Mouse (Mus musculus): Measurements from ENCODE around the gene Fbxl12. TPM values are rescaled to one million over a fixed set of nuclear protein-coding genes. Genes with fewer than 3 reads are reported as not detected.
"Not testable (repeated sequence)": the region's sequence is repeated elsewhere in the genome, so short reads cannot be mapped to it uniquely, and the experiment has no call there.

Gene Fbxl12
- total RNA-seq, 1 experiment from 2014 or later = 36.5 TPM

DNA sequence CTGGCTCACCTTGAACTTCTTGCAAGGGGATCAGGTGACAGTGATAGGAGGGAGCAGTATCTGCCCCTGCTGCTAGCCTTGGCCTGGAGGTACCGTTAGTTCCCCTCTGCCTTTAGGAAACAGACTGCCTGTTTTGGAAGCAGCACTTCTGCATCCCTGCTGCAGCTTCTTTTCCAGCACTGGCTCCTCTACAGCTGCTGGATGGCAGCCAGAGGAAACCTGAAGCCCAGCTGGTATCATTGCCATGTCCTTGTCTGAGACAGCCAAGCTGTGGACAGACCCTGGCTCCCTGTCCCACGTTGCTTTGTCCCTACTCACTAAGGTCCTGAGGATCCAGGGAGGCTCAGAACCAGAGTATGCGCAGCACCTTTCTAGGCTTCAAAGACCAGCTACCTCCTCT is 13.0 kb upstream of the Fbxl12 start:
- ATAC-seq (ENCODE audit: extremely low read depth, insufficient number of reproducible peaks, low FRiP score, poor library complexity, severe bottlenecking) = no peak

DNA sequence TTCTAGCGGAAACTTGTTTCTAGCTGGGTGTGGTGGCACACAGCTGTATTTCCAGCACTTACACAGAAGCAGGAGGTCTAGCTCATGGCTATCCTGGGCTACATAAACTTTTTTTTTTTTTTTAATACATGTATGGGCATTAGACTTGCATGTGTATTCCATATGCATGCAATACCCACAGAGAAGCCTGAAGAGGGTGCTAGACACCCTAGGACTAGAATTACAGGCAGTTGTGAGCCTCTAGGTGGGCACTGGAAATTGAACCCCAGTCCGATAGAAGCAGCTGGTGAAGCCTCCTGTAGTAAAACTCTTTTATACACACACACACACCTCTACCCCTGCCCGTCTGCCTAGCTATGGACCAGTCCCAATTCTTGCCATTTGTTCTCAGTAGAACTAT is 9.3 kb upstream of the Fbxl12 start:
- no peak for ATAC-seq (ENCODE audit: extremely low read depth, insufficient number of reproducible peaks, low FRiP score, poor library complexity, severe bottlenecking)

GRCm38 (mm10) chr9:20652260-20652658 is 7.7 kb upstream of the Fbxl12 start:
- ATAC-seq (ENCODE audit: extremely low read depth, insufficient number of reproducible peaks, low FRiP score, poor library complexity, severe bottlenecking) = no peak

- peak; percentile 93 for ATAC-seq (ENCODE audit: extremely low read depth, insufficient number of reproducible peaks, low FRiP score, poor library complexity, severe bottlenecking)
Observed at GRCm38 (mm10) chr9:20651602-20652259, 7.2 kb upstream of the Fbxl12 start, which contains the start of gene Pin1. Gene Pin1 (plus strand): TSS chr9:20652095.

GRCm38 (mm10) chr9:20645121-20645520 is 554 bp upstream of the Fbxl12 start:
- ATAC-seq (ENCODE audit: extremely low read depth, insufficient number of reproducible peaks, low FRiP score, poor library complexity, severe bottlenecking) = 0 out of 2 replicates have a peak, but pooled peaks have one; percentile 14

- ATAC-seq (ENCODE audit: extremely low read depth, insufficient number of reproducible peaks, low FRiP score, poor library complexity, severe bottlenecking) = no peak
Observed at GRCm38 (mm10) chr9:20643781-20644180, 786 bp downstream of the Fbxl12 start.

- peak; percentile 81 for ATAC-seq (ENCODE audit: extremely low read depth, insufficient number of reproducible peaks, low FRiP score, poor library complexity, severe bottlenecking)
Observed at GRCm38 (mm10) chr9:20642896-20643466, 1.6 kb downstream of the Fbxl12 start.

DNA sequence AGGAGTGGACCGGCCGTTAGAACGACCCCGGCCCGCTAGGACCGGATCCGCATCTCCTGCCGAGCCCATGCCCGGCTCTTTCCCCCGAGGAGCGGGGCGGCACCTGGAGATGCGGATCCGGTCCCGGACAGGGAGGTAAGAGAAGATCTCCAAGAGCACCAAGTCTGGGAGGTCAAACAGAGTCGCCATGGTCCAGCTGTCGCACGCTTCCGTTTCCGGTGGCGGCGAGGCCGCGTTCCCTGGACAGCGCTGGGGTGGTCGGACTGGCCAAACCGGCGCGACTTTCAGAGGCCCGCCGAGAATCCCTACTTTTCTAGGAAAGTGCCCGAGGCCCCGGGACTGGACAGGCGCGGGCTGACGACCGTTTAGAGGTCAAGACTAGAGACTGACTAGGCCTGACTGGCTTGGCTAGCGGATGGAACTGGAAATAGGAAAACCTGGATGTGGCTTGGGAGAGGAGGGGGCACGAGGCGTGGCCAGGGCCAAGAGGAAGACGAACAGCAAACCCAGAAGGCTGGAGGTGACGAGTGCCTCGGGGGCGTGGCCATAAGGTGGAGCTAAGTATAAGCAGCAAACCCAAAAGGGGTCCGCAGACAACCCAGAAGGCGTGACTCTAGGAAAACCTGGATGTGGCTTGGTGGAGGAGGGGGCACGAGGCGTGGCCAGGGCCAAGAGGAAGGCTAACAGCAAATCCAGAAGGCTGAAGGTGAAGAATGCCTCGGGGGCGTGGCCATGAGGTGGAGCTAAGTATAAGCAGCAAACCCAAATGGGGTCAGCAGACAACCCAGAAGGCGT is 2.3 kb downstream of the Fbxl12 start, which contains the start of gene Ubl5:
Gene Ubl5 (plus strand): TSS at position 778 of the 795 bp plus-strand sequence.
- no peak for ATAC-seq (ENCODE audit: extremely low read depth, insufficient number of reproducible peaks, low FRiP score, poor library complexity, severe bottlenecking)

DNA sequence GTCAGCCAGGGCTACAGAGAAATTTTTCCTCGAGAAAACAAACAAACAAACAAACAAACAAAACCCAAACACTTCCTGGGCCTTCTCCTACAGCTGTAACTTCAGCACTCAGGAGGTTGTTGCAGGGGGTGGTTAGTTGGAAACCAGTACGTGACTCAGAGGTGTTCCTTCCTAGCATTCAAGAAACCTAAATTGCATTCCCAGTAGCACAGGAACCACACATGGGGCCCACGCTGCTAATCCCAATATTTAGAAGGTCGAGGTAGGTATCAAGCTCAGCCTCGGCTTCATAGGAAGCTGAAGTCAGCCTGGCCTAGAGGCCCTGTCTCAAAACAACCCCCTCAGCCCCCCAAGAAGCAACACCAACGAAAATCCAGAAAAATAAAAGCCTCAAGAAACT is 3.1 kb downstream of the Fbxl12 start:
- no peak for ATAC-seq (ENCODE audit: extremely low read depth, insufficient number of reproducible peaks, low FRiP score, poor library complexity, severe bottlenecking)

GRCm38 (mm10) chr9:20639486-20639885 is 5.1 kb downstream of the Fbxl12 start:
- ATAC-seq (ENCODE audit: extremely low read depth, insufficient number of reproducible peaks, low FRiP score, poor library complexity, severe bottlenecking) = no peak

DNA sequence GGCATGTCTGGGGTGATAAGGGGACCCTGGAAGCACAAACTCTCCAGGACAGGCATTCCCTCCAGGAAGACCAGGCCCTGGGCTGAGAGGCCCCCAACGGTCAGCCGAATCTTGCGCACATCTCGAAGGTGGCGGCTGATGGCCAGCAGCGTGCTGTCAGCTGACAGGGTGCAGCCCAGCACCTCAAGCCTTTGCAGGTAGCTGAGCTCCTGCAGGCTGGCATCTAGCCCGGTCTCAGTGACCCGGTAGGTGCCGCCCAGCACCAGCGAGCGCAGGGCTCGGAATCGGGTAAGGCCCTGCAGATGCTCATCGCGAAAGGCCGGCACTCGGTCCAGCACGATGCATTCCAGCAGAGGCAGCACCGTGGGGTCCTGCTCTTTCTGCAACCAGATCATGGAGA is 6.0 kb downstream of the Fbxl12 start:
- no peak for ATAC-seq (ENCODE audit: extremely low read depth, insufficient number of reproducible peaks, low FRiP score, poor library complexity, severe bottlenecking)

GRCm38 (mm10) chr9:20636790-20637189 is 7.8 kb downstream of the Fbxl12 start:
- no peak for ATAC-seq (ENCODE audit: extremely low read depth, insufficient number of reproducible peaks, low FRiP score, poor library complexity, severe bottlenecking)

- peak; percentile 32 for ATAC-seq (ENCODE audit: extremely low read depth, insufficient number of reproducible peaks, low FRiP score, poor library complexity, severe bottlenecking)
Observed at GRCm38 (mm10) chr9:20636256-20636655, 8.3 kb downstream of the Fbxl12 start.

DNA sequence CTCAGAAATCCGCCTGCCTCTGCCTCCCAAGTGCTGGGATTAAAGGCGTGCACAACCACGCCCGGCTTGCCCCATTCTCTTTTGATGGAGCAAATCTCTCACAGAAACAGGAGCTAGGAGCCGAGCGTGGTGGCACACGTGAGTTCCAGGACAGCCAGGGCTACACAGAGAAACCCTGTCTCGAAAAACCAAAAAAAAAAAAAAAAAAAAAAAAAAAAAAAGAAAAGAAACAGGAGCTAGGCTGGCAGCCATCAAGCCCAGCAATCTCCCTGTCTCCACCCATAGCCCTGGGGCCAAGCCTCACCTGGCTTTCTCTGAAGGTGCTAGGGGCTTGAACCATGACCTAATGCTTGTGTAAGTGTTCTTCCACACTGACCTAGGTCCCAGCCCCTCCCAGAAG is 8.9 kb downstream of the Fbxl12 start:
- ATAC-seq (ENCODE audit: extremely low read depth, insufficient number of reproducible peaks, low FRiP score, poor library complexity, severe bottlenecking) = not testable (repeated sequence)

DNA sequence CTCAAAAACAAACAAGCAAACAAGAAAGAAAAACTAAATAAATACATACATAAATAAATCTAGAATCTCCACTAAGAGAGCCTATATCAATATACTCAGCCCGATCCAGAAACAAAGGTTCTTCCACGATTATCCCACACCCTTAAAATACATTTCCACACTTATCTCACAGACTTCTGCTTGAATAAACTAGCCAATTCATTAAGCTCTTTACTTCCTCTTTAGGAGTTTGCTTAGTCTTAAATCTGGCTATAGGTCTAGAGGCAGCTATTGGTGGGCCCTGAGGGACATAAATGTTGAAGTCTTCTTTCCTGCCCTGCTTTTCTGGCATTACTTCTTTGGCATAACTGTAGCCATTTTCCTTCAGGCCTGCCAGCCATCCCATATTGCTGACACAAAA is 13.2 kb downstream of the Fbxl12 start:
- ATAC-seq (ENCODE audit: extremely low read depth, insufficient number of reproducible peaks, low FRiP score, poor library complexity, severe bottlenecking) = no peak

DNA sequence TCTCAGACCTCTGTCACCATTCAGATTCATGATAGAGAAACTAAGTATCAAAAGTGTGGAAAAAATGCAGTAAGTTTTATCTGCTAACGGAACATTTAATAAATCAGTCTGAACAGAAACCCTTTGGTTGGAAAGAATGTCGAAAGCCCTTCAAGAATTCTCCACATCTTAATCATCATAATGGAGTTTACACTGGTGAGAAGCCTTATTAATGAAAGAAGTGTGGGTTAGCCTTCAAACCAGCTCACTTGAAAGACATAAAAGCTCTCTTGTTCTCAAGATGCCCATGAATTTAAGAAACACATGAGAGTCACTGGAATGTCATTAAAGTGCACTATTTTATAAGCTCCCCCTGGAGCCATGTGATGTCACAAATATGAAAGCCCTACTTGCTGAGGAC is 27.9 kb downstream of the Fbxl12 start:
- ATAC-seq (ENCODE audit: extremely low read depth, insufficient number of reproducible peaks, low FRiP score, poor library complexity, severe bottlenecking) = no peak

- ATAC-seq (ENCODE audit: extremely low read depth, insufficient number of reproducible peaks, low FRiP score, poor library complexity, severe bottlenecking) = no peak
Observed at GRCm38 (mm10) chr9:20611976-20612375, 32.6 kb downstream of the Fbxl12 start.

GRCm38 (mm10) chr9:20609831-20610464 is 34.6 kb downstream of the Fbxl12 start:
- ATAC-seq (ENCODE audit: extremely low read depth, insufficient number of reproducible peaks, low FRiP score, poor library complexity, severe bottlenecking) = no peak

Data from neutrophil, adult 5-6 weeks (primary cell).